Mouse (Mus musculus): ENCODE data around the gene Bckdk. TPM values are rescaled to one million over a fixed set of nuclear protein-coding genes. Genes with fewer than 3 reads are reported as not detected.

The Bckdk gene
- polyA plus RNA-seq, 1 experiment = 59.5 TPM

DNA sequence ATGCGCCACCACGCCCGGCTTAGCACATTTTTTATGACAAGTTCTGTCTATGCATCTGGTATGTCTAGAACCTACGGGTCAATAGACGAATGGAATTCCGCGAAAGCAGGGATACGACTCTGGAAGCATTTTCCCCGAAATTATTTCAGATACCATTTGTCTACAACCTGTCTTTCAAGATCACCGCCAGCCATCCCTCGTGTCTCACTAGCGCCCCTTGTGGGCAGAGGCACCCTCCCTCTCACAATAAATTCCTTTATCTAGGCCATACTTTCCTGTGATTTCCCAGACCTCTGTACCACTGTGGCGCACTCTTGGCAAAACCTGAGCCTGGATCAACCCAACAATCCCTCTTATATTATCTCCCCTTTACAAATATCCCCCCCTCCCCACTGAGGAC, 7.5 kb upstream of the Bckdk start:
- no peak for TF ChIP-seq POLR2A (IDR thresholded peaks at IDR 0.05; ENCODE audit: borderline replicate concordance, extremely low read depth, insufficient read depth, insufficient read length, poor library complexity, severe bottlenecking)
- peak; percentile 65; the same call in 1 of the 2 replicates for TF ChIP-seq CTCF (IDR thresholded peaks at IDR 0.05; ENCODE audit: borderline replicate concordance, extremely low read depth, insufficient read depth, insufficient read length)
- peak; percentile 42 for DNase-seq (ENCODE audit: low read depth)

- no peak for DNase-seq (ENCODE audit: low read depth)
- TF ChIP-seq CTCF (IDR thresholded peaks at IDR 0.05; ENCODE audit: borderline replicate concordance, extremely low read depth, insufficient read depth, insufficient read length) (no peak), POLR2A (IDR thresholded peaks at IDR 0.05; ENCODE audit: borderline replicate concordance, extremely low read depth, insufficient read depth, insufficient read length, poor library complexity, severe bottlenecking) (no peak)
Observed at GRCm38 (mm10) chr7:127897542-127897941, 6.3 kb upstream of the Bckdk start.

- DNase-seq (ENCODE audit: low read depth) = no peak
- TF ChIP-seq POLR2A (IDR thresholded peaks at IDR 0.05; ENCODE audit: borderline replicate concordance, extremely low read depth, insufficient read depth, insufficient read length, poor library complexity, severe bottlenecking) = no peak
- TF ChIP-seq CTCF (IDR thresholded peaks at IDR 0.05; ENCODE audit: borderline replicate concordance, extremely low read depth, insufficient read depth, insufficient read length) = no peak
Observed at GRCm38 (mm10) chr7:127898179-127898956, 5.5 kb upstream of the Bckdk start.

GRCm38 (mm10) chr7:127899997-127900396, 3.9 kb upstream of the Bckdk start:
- TF ChIP-seq POLR2A (IDR thresholded peaks at IDR 0.05; ENCODE audit: borderline replicate concordance, extremely low read depth, insufficient read depth, insufficient read length, poor library complexity, severe bottlenecking) = no peak
- TF ChIP-seq CTCF (IDR thresholded peaks at IDR 0.05; ENCODE audit: borderline replicate concordance, extremely low read depth, insufficient read depth, insufficient read length) = no peak

DNA sequence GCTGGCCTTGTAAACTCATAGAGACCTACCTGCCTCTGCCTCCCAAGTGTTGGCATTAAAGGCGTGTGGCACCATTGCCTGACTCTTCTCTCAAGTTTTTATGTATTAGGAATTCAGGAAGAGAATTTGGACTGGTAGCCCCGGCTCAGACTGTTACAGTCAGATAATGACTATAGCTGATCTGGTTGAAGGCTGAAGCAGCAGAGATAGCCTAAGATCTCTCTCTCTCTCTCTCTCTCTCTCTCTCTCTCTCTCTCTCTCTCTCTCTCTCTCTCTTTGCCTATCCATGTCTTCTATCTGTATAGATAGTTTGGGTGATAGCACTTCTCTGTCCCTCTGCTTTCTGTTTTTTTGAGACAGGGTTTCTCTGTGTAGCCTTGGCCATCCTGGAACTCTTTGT, 2.1 kb upstream of the Bckdk start:
- TF ChIP-seq POLR2A (IDR thresholded peaks at IDR 0.05; ENCODE audit: borderline replicate concordance, extremely low read depth, insufficient read depth, insufficient read length, poor library complexity, severe bottlenecking) = no peak
- TF ChIP-seq CTCF (IDR thresholded peaks at IDR 0.05; ENCODE audit: borderline replicate concordance, extremely low read depth, insufficient read depth, insufficient read length) = no peak
- DNase-seq (ENCODE audit: low read depth) = no peak

More at GRCm38 (mm10) chr7:127899997-127900396, 3.9 kb upstream of the Bckdk start:
- no peak for DNase-seq (ENCODE audit: low read depth)

DNA sequence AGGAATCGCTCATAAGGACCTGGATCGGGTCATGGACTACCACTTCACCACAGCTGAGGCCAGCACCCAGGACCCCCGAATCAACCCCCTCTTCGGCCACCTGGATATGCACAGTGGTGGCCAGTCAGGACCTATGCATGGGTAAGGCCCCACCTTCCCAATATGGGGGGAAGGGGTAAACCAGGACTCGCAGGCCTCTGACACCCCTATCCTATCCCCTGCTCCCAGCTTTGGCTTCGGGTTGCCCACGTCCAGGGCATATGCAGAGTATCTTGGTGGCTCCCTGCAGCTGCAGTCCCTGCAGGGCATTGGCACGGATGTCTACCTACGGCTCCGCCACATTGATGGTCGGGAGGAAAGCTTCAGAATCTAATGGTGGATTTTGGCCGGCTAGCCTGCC, 4.1 kb downstream of the Bckdk start:
- DNase-seq (ENCODE audit: low read depth) = no peak
- TF ChIP-seq CTCF (IDR thresholded peaks at IDR 0.05; ENCODE audit: borderline replicate concordance, extremely low read depth, insufficient read depth, insufficient read length) = no peak
- TF ChIP-seq POLR2A (IDR thresholded peaks at IDR 0.05; ENCODE audit: borderline replicate concordance, extremely low read depth, insufficient read depth, insufficient read length, poor library complexity, severe bottlenecking) = no peak

GRCm38 (mm10) chr7:127908656-127909055, 4.8 kb downstream of the Bckdk start:
- no peak for DNase-seq (ENCODE audit: low read depth)

DNA sequence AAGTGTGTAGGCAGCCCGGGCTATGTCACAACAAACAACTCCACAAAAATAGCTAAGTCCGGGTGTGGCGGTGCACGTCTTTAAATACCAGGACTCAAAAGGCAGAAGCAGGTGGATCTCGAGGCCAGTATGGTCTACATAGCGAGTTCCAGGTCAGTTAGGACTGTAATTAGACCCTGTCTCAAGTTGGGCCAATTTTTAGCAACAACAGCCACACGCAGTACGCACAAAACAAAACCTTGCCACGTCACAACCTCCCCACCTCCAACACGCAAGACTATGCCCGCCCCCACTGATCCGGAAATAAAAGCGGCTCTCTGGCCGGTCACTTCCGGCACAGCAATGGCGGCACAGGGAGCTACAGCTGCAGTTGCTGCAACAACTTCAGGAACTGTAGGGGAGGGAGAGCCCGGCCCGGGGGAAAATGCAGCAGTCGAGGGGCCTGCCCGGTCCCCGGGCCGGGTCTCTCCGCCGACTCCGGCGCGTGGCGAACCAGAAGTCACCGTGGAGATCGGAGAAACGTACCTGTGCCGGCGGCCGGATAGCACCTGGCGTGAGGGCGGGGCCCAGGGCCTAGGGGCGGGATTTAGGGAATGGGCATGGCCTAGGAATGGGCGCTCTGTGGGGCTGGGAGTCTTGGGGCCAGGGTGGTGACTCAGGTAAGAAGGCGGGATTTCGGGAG, 8.4 kb downstream of the Bckdk start, which contains the start of gene Kat8:
Gene Kat8 (plus strand): TSS at position 327 of the 682 bp plus-strand sequence.
- peak; percentile 97 for DNase-seq (ENCODE audit: low read depth)
- TF ChIP-seq CTCF (IDR thresholded peaks at IDR 0.05; ENCODE audit: borderline replicate concordance, extremely low read depth, insufficient read depth, insufficient read length) (no peak), POLR2A (IDR thresholded peaks at IDR 0.05; ENCODE audit: borderline replicate concordance, extremely low read depth, insufficient read depth, insufficient read length, poor library complexity, severe bottlenecking) (0 out of 2 replicates have a peak, but pooled peaks have one; percentile 36)

More at GRCm38 (mm10) chr7:127908656-127909055, 4.8 kb downstream of the Bckdk start:
- no peak for TF ChIP-seq POLR2A (IDR thresholded peaks at IDR 0.05; ENCODE audit: borderline replicate concordance, extremely low read depth, insufficient read depth, insufficient read length, poor library complexity, severe bottlenecking)
- no peak for TF ChIP-seq CTCF (IDR thresholded peaks at IDR 0.05; ENCODE audit: borderline replicate concordance, extremely low read depth, insufficient read depth, insufficient read length)

DNA sequence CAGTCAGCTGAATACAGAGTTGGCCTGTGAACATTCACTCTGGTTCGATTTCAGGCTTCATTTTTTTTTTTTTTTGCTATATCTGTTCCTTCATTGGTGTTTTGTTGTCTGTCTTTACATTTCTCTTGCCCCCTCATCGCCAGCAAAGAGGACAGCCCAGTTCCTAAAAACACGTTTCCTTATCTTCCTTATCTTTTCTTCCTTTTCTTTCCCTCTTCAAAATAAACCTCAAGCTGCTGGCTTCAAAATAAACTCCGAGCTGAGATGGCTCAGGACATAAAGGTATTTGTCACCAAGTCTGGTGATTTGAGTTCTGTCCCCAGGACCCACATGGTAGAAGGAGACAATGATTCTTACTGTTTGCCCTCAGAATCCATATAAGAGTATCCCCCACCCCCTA, 9.1 kb downstream of the Bckdk start:
- DNase-seq (ENCODE audit: low read depth) = no peak
- TF ChIP-seq CTCF (IDR thresholded peaks at IDR 0.05; ENCODE audit: borderline replicate concordance, extremely low read depth, insufficient read depth, insufficient read length) = no peak
- TF ChIP-seq POLR2A (IDR thresholded peaks at IDR 0.05; ENCODE audit: borderline replicate concordance, extremely low read depth, insufficient read depth, insufficient read length, poor library complexity, severe bottlenecking) = no peak

DNA sequence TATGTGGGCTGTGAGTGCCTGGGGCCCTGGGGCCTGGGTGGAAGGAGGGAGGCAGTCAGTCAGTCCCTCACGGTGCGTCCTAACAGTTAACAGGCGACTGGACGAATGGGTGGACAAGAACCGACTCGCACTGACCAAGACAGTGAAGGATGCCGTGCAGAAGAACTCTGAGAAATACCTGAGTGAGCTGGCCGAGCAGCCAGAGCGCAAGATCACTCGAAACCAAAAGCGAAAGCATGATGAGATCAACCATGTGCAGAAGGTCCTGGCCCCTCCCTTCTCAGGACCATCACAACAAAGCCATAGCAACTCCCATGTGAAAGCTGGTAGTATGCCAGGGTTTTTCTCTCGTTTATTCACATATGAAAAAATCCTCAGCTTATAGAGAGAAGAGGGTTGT, 11.4 kb downstream of the Bckdk start:
- DNase-seq (ENCODE audit: low read depth) = no peak
- no peak for TF ChIP-seq POLR2A (IDR thresholded peaks at IDR 0.05; ENCODE audit: borderline replicate concordance, extremely low read depth, insufficient read depth, insufficient read length, poor library complexity, severe bottlenecking)
- TF ChIP-seq CTCF (IDR thresholded peaks at IDR 0.05; ENCODE audit: borderline replicate concordance, extremely low read depth, insufficient read depth, insufficient read length) = no peak

- peak; percentile 36 for DNase-seq (ENCODE audit: low read depth)
- TF ChIP-seq POLR2A (IDR thresholded peaks at IDR 0.05; ENCODE audit: borderline replicate concordance, extremely low read depth, insufficient read depth, insufficient read length, poor library complexity, severe bottlenecking) (no peak), CTCF (IDR thresholded peaks at IDR 0.05; ENCODE audit: borderline replicate concordance, extremely low read depth, insufficient read depth, insufficient read length) (peak; percentile 45; the same call in 1 of the 2 replicates)
Observed at GRCm38 (mm10) chr7:127918203-127918602, 14.3 kb downstream of the Bckdk start.

All from brain, embryonic 14.5 days (tissue).